Mouse (Mus musculus) heart, embryonic 14.5 days (tissue): ENCODE measurements at regions not wholly inside any gene's neighbourhood (a gene's known extent, or its start where the extent isn't known, plus 50 kb on each side); places are given as distances from the start of the nearest gene placed in this dataset.
A peak's percentile ranks its signal among the peaks of the same experiment; 100 is the strongest.

Experiments
- ATAC-seq: fragments of 200-750 bp; cut with Nextera tagmentation; 2 replicates; pipeline ENCODE4 v1.8.0; 2017; ENCODE audit warnings: low read depth, moderate TSS enrichment; ENCODE audit not compliant: insufficient number of reproducible peaks, insufficient read depth, low FRiP score
- H3K27ac ChIP-seq, 2 experiments: fragments of 200-500 bp in 1 of 2; fragments of 300-500 bp in 1 of 2; sonication (generic) in 1 of 2; replicated peaks in 1 of 2; 2 replicates each; pipeline ENCODE4 v1.5.1; 2012 to 2014; ENCODE audit warnings: low read depth in 2 of 2, low read length in 2 of 2, control low read depth in 1 of 2, mild to moderate bottlenecking in 1 of 2, mixed read lengths in 1 of 2; ENCODE audit not compliant: control insufficient read depth in 1 of 2, insufficient read depth in 1 of 2
- H3K27me3 ChIP-seq: fragments of 300-500 bp; sonication (generic); 2 replicates; pipeline ENCODE4 v1.6.1; 2014; ENCODE audit warnings: mild to moderate bottlenecking, low read length, control low read depth; ENCODE audit not compliant: control insufficient read depth, insufficient read depth
- H3K36me3 ChIP-seq: fragments of 300-500 bp; sonication (generic); 2 replicates; pipeline ENCODE4 v1.6.1; 2014; ENCODE audit warnings: mild to moderate bottlenecking, control low read depth, low read length, mixed read lengths; ENCODE audit not compliant: control insufficient read depth, insufficient read depth
- H3K4me1 ChIP-seq, 2 experiments: fragments of 200-500 bp in 1 of 2; fragments of 300-500 bp in 1 of 2; sonication (generic) in 1 of 2; 2 replicates each; pipeline ENCODE4 v1.6.1; 2012 to 2014; ENCODE audit warnings: low read length in 2 of 2, control low read depth in 1 of 2, mixed read lengths in 1 of 2; ENCODE audit not compliant: control insufficient read depth in 2 of 2, insufficient read depth in 2 of 2
- H3K4me2 ChIP-seq: fragments of 300-500 bp; sonication (generic); 2 replicates; pipeline ENCODE4 v1.6.1; 2014; ENCODE audit warnings: mild to moderate bottlenecking, low read length
- H3K4me3 ChIP-seq, 2 experiments: fragments of 200-500 bp in 1 of 2; fragments of 300-500 bp in 1 of 2; sonication (generic) in 1 of 2; 2 replicates each; pipeline ENCODE4 v1.5.1; 2012 to 2014; ENCODE audit warnings: low read length in 2 of 2, mild to moderate bottlenecking in 2 of 2, control low read depth in 1 of 2, low read depth in 1 of 2, moderate library complexity in 1 of 2; ENCODE audit not compliant: control insufficient read depth in 1 of 2, insufficient read depth in 1 of 2
- H3K9ac ChIP-seq: fragments of 300-500 bp; sonication (generic); 2 replicates; pipeline ENCODE4 v1.6.1; 2014; ENCODE audit warnings: mild to moderate bottlenecking, low read length
- H3K9me3 ChIP-seq: fragments of 300-500 bp; sonication (generic); 2 replicates; pipeline ENCODE4 v1.6.1; 2016; ENCODE audit warnings: low read length, control low read depth; ENCODE audit not compliant: control insufficient read depth
- WGBS: fragments of 180-500 bp; shearing (Covaris S2); extraction: QIAGEN DNeasy Blood & Tissue Kit; methylation state at CpG from one replicate; pipeline ENCODE4 v1.1.7; 2014; 5-methylcytosine and 5-hydroxymethylcytosine counted together

DNA sequence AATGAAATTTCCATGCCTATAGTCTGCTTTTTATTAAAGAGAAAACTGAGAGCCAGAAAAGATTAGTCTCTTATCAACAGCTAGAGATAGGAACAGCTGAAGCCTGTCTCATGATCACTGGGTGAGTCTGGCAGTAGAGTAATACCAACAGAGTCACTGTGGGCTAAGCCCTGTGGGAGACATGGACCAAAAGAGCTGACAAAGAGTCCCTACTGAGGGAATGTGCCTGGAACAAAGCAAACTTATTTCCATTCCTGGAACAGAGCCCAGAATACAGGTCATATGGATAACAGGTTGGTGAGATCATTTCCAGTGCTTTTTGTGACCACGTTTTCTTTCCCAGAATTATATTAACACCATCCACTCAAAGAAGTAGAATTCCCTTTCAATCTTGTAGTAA is 237.4 kb downstream of the Tmsb4x start:
- Histone ChIP-seq H3K27me3 (no peaks in the 10 kb centered on the region), H3K4me2 (no peak overlapping the region), H3K27ac (peak overlapping the region; percentile 22 to 80; a peak in 3 of 4 replicates), H3K36me3 (no peaks in the 10 kb centered on the region), H3K9me3 (no peaks in the 10 kb centered on the region), H3K4me1 (peaks cover 0 to 11% of the 10 kb centered on the region in 2 experiments; a peak in 1 of 4 replicates), H3K9ac (no peak overlapping the region), H3K4me3 (no peak overlapping the region)
- WGBS, result 22% methylated on average over 1 of the region's 1 CpGs
- ATAC-seq, result peak; percentile 89

DNA sequence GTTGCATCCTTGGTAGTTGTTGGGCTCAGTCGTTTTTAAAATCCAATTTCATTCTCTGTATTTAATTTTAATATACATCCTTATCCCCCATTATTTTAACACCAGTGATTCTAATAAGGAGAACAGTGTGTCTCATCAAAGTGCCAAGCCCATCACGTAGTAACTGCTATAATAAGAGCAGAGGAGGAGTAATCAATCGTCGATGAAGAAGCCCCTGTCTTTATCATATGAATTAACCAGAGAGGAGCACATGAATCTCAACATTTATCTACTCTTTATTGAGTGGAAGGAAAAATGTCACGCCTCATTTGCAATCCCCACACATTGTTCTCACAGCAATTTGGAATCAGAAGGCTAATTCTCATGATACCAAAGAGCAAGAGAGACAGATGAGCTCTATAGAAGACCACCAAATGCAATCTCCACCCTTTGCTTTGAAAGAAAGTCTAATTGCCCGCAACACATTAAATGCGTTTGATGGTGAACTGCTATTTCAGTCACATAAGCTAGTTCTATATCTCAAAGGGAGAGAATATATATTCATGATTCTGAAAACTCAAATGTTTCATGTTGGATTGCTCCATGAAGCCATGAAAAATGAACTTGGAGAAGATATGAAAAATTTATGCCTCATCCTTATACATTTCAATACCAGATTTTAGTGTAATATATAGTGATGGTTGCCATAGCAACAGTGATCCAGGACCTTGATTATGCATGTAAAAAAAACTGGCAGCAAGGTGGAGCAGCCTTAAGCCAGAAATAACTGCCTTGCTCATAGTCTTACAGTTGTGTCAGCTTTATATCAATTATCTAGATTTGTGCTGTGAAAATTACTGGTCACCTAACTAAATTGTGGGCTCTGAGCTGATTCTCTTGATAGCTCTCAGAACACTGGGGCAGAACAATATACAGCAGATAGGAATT is 244.2 kb downstream of the Tmsb4x start:
- no peaks in the 10 kb centered on the region for H3K36me3 ChIP-seq
- ATAC-seq, result no peak
- no peaks in the 10 kb centered on the region for H3K4me1 ChIP-seq
- H3K9me3 ChIP-seq, result no peaks in the 10 kb centered on the region
- no peak overlapping the region for H3K27ac ChIP-seq
- WGBS, result 68% methylated on average over 7 of the region's 7 CpGs
- no peak overlapping the region for H3K4me3 ChIP-seq
- no peaks in the 10 kb centered on the region for H3K27me3 ChIP-seq
- no peak overlapping the region for H3K4me2 ChIP-seq
- H3K9ac ChIP-seq, result no peak overlapping the region

DNA sequence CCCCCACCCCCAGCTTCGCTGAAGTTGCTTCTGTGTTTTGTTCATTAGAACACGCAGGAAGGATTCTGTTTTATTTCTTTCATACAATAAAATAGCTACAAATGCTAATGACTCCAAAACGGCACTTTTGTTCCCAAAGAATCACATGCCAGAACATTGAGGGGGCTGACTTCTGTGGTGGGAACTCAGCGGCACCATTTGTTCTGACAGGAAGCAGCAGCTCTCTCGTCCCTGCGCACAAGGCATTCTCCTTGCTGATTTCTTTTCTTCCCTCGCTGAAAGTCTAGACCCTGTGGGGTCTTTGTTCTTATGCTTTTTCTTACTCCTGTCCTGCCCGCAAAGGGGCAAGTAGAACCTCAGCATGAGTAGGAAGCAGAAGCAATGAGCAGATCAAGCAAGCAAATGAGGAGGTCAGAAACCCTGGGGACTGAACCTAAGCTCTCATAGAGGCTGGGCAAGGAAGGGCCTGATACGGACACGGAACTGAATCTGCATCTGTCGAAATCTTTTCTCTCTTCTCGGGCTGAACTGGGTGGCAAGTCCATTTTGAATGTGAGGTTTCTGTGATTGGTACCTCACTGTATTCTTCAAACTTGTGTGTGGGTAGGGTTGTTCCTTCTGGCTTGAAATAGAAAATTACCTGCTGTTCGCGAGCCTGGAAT is 256.5 kb downstream of the Tmsb4x start:
- Histone ChIP-seq H3K4me2 (no peak overlapping the region), H3K36me3 (no peaks in the 10 kb centered on the region), H3K27me3 (no peaks in the 10 kb centered on the region), H3K4me3 (no peak overlapping the region), H3K4me1 (no peaks in the 10 kb centered on the region), H3K27ac (no peak overlapping the region), H3K9ac (no peak overlapping the region), H3K9me3 (no peaks in the 10 kb centered on the region)
- WGBS, result 58% methylated on average over 14 of the region's 14 CpGs
- no peak for ATAC-seq

DNA sequence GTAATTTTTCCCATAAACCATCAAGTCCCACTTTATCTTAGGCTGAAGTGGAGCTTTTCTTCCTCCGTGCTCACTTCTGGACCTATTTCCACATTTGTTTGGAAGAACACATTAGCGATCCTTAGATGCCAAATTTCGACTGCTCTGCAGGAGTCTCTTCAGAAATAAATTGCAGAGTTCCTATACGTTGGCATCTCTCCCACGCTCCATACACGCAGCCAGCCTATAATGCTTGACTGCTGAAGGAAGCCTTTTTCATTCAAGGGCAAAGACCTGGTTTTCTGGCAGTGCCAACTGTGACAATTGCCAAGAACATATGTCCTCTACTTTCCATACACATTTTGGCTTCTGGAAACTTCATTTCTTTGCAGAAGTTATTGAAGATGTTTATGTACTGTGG is 258.1 kb downstream of the Tmsb4x start:
- H3K36me3 ChIP-seq, result no peaks in the 10 kb centered on the region

DNA sequence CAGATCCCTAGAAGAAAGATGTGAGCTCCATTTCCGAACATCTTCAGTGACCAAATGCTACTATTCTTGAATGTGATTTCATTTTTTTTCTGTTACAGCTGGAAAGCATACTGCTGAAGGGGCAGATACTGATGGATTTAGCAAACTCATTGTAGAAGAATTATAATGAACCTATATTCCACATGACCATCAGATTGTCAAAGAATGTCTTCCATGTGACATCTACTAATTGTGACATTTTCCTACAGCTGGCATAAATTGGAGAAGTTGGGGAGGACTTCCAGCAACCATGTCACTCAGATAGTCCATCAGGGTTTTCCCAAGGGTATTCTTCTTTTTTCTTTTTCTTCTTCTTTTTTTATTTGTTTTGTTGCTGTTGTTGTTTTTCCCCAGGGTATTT is 263.2 kb downstream of the Tmsb4x start:
- no peak overlapping the region for H3K4me2 ChIP-seq
- H3K4me3 ChIP-seq, result no peak overlapping the region
- ATAC-seq, result no peak
- H3K36me3 ChIP-seq, result no peaks in the 10 kb centered on the region
- H3K4me1 ChIP-seq, result no peaks in the 10 kb centered on the region
- WGBS, result 81% methylated on average over 1 of the region's 1 CpGs
- H3K9me3 ChIP-seq, result no peaks in the 10 kb centered on the region
- H3K9ac ChIP-seq, result no peak overlapping the region
- no peaks in the 10 kb centered on the region for H3K27me3 ChIP-seq
- H3K27ac ChIP-seq, result no peak overlapping the region

More for the DNA sequence above, 258.1 kb downstream of the Tmsb4x start:
- Histone ChIP-seq H3K27ac (no peak overlapping the region), H3K4me1 (no peaks in the 10 kb centered on the region), H3K4me3 (no peak overlapping the region), H3K9ac (no peak overlapping the region), H3K27me3 (no peaks in the 10 kb centered on the region), H3K4me2 (no peak overlapping the region), H3K9me3 (no peaks in the 10 kb centered on the region)
- ATAC-seq, result no peak
- WGBS, result 76% methylated on average over 6 of the region's 6 CpGs

DNA sequence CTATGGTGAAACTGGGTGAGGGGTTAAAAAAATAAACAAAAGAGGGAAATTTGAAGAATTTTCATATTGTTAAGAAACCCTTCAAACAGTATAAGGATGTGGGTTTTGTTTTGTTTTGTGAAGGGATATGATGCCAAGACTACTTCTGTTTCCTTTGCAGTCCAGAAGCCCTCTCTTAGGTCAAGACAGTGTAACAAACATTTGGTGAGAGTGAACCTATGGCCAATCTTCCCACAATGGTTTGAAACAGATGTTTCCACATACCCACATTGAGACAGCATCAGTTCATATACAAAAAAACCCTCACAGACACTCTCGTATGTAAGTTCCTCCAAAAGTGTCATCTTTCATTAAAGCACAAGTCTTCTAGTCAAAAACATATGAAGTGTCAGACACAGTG is 263.6 kb downstream of the Tmsb4x start:
- Histone ChIP-seq H3K27me3 (no peaks in the 10 kb centered on the region), H3K4me2 (no peak overlapping the region), H3K4me1 (no peaks in the 10 kb centered on the region), H3K4me3 (no peak overlapping the region), H3K9ac (no peak overlapping the region), H3K27ac (no peak overlapping the region), H3K9me3 (no peaks in the 10 kb centered on the region), H3K36me3 (no peaks in the 10 kb centered on the region)
- WGBS, result 67% methylated on average over 1 of the region's 1 CpGs
- ATAC-seq, result no peak

DNA sequence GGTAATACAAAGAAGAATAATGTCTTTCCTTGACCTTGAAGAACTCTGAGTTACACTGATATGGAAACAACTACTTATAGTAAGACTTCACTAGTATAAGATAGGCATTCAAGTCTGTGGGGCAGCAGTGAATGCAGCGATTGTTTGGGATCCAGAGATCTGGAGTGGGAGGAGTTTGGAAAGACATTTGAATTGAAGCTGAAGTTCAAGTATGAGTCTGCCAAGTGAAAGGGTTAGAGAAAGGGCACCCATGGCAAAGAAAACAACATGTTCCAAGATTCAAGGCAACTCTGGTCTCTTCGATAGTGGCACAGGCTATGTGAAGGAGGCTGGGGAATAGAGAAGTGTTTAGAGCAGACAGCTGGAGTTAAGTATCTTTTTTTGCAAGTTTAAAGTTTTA is 275.3 kb downstream of the Tmsb4x start:
- Histone ChIP-seq H3K27me3 (no peaks in the 10 kb centered on the region), H3K36me3 (no peaks in the 10 kb centered on the region), H3K9me3 (no peaks in the 10 kb centered on the region), H3K4me1 (peaks cover 0 to 3% of the 10 kb centered on the region in 2 experiments; a peak in 1 of 4 replicates), H3K4me2 (no peak overlapping the region), H3K27ac (0 out of 4 replicates have a peak overlapping the region, but pooled peaks of 1 of the 2 experiments have one; percentile 3), H3K4me3 (no peak overlapping the region), H3K9ac (no peak overlapping the region)
- no peak for ATAC-seq
- 73% methylated on average over 2 of the region's 2 CpGs for WGBS
